Comparison of ENCODE assay signal across 10 mouse cellular contexts in the genomic region with DNA sequence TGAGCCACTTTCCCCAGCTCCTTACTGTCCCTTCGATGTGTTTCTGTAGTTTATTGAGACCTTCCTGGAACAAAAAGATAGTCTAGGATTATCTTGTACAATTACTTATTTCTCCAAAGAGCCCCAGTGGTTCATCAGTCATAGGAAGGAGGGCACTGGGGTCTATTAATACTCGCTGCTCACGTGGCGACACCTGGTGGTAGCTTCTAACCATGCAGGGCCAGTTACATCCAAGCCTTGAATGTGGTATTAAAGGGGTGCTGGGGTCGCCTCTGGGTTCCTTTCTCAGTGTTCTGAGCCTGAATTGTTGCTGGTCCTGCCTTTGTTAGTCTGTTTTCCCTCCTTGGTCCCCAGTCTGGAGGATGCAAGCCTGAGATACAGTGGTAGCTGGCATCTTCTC. TPM values are rescaled to one million over a fixed set of nuclear protein-coding genes. Genes with fewer than 3 reads are reported as not detected.
DNase-seq lines count a peak whose midpoint lies in the region; ATAC-seq and TF ChIP-seq lines count a peak whose summit lies in the region.
"Had no signal": no experiment of that assay in that cellular context is flagged by ENCODE, and none has a peak within 500 bp of the region (broad histone marks: within the 10 kb centered on the region; RNA-seq: fewer than 3 reads in every experiment).

No protein-coding gene starts in this region.

- no peak overlapping the region for H3K4me2 ChIP-seq in intestine, embryonic 14.5 days (ENCODE audit: low read length)
- no peak overlapping the region for H3K4me2 ChIP-seq in intestine, embryonic 16.5 days (ENCODE audit: low read depth, low read length)
- H3K4me2 ChIP-seq in midbrain, embryonic 14.5 days (ENCODE audit: low read length), result no peak overlapping the region
- H3K4me2 ChIP-seq: embryonic facial prominence, embryonic 15.5 days had no signal

- H3K4me3 ChIP-seq in intestine, embryonic 14.5 days (ENCODE audit: low read depth, low read length), result no peak overlapping the region
- H3K4me3 ChIP-seq in intestine, embryonic 16.5 days (ENCODE audit: low read length), result no peak overlapping the region
- H3K4me3 ChIP-seq in ES-E14 (ENCODE audit: insufficient read depth in 1 of 2, low read depth in 1 of 2, low read length in 2 of 2, poor library complexity in 1 of 2, severe bottlenecking in 1 of 2), result no peak overlapping the region
- no peak overlapping the region for H3K4me3 ChIP-seq in layer of hippocampus, adult 2 months
- H3K4me3 ChIP-seq in midbrain, embryonic 14.5 days (replicated peaks; ENCODE audit: low read depth, low read length), result no peak overlapping the region
- H3K4me3 ChIP-seq: embryonic facial prominence, embryonic 15.5 days; megakaryocyte, embryonic 14.5 days had no signal

- H3K4me1 ChIP-seq in intestine, embryonic 14.5 days (replicated peaks; ENCODE audit: control insufficient read depth, insufficient read depth, low read length), result no peaks in the 10 kb centered on the region
- no peaks in the 10 kb centered on the region for H3K4me1 ChIP-seq in intestine, embryonic 16.5 days (ENCODE audit: control insufficient read depth, insufficient read depth, low read length)
- peaks cover 3 to 34% of the 10 kb centered on the region in 2 experiments for H3K4me1 ChIP-seq in ES-E14 (ENCODE audit: control insufficient read depth in 2 of 2, insufficient read depth in 2 of 2, low read length in 2 of 2, poor library complexity in 1 of 2)
- H3K4me1 ChIP-seq in midbrain, embryonic 14.5 days (ENCODE audit: control insufficient read depth, insufficient read depth, low read length), result no peaks in the 10 kb centered on the region

- TF ChIP-seq CTCF in layer of hippocampus, adult 2 months (conservative IDR thresholded peaks at IDR 0.05), result peak; percentile 96

- no peaks in the 10 kb centered on the region for H3K9me3 ChIP-seq in intestine, embryonic 14.5 days (ENCODE audit: control insufficient read depth, low read length)
- H3K9me3 ChIP-seq in intestine, embryonic 16.5 days (ENCODE audit: control insufficient read depth, low read length), result no peaks in the 10 kb centered on the region
- no peaks in the 10 kb centered on the region for H3K9me3 ChIP-seq in ES-E14 (ENCODE audit: control insufficient read depth, insufficient read depth, low read depth, low read length)
- no peaks in the 10 kb centered on the region for H3K9me3 ChIP-seq in midbrain, embryonic 14.5 days (ENCODE audit: control insufficient read depth, low read length)
- H3K9me3 ChIP-seq: embryonic facial prominence, embryonic 15.5 days; megakaryocyte, embryonic 14.5 days had no signal

- no peak overlapping the region for H3K9ac ChIP-seq in intestine, embryonic 14.5 days (ENCODE audit: low read length)
- no peak overlapping the region for H3K9ac ChIP-seq in intestine, embryonic 16.5 days (ENCODE audit: low read depth, low read length)
- H3K9ac ChIP-seq in ES-E14 (ENCODE audit: insufficient read depth, low read depth, low read length, poor library complexity, severe bottlenecking), result no peak overlapping the region
- no peak overlapping the region for H3K9ac ChIP-seq in midbrain, embryonic 14.5 days (replicated peaks; ENCODE audit: low read length)
- H3K9ac ChIP-seq: embryonic facial prominence, embryonic 15.5 days had no signal

- ATAC-seq in intestine, embryonic 14.5 days (replicated peaks; ENCODE audit: low FRiP score, low TSS enrichment, low read depth), result peak; percentile 67; the same call in 1 of the 2 replicates
- no peak for ATAC-seq in intestine, embryonic 16.5 days
- ATAC-seq in midbrain, embryonic 14.5 days (ENCODE audit: low FRiP score, low TSS enrichment), result no peak

- no peak overlapping the region for H3K27ac ChIP-seq in intestine, embryonic 14.5 days (ENCODE audit: low read depth)
- no peak overlapping the region for H3K27ac ChIP-seq in intestine, embryonic 16.5 days (ENCODE audit: low read length)
- no peak overlapping the region for H3K27ac ChIP-seq in ES-E14 (ENCODE audit: insufficient read depth, low read depth, low read length, poor library complexity, severe bottlenecking)
- no peak overlapping the region for H3K27ac ChIP-seq in layer of hippocampus, adult 2 months
- no peak overlapping the region for H3K27ac ChIP-seq in midbrain, embryonic 14.5 days (replicated peaks; ENCODE audit: low read depth, low read length)
- H3K27ac ChIP-seq: embryonic facial prominence, embryonic 15.5 days had no signal

- H3K27me3 ChIP-seq in intestine, embryonic 14.5 days (replicated peaks; ENCODE audit: control insufficient read depth, insufficient read depth, low read length), result no peaks in the 10 kb centered on the region
- H3K27me3 ChIP-seq in intestine, embryonic 16.5 days (replicated peaks; ENCODE audit: control insufficient read depth, insufficient read depth, low read length), result no peaks in the 10 kb centered on the region
- H3K27me3 ChIP-seq in midbrain, embryonic 14.5 days (ENCODE audit: control insufficient read depth, insufficient read depth, low read length), result no peaks in the 10 kb centered on the region
- H3K27me3 ChIP-seq: embryonic facial prominence, embryonic 15.5 days had no signal

- 5% methylated on average over 5 of the region's 5 CpGs for WGBS in intestine, embryonic 14.5 days
- 3% methylated on average over 5 of the region's 5 CpGs for WGBS in intestine, embryonic 16.5 days
- 7% methylated on average over 5 of the region's 5 CpGs for WGBS in midbrain, embryonic 14.5 days

- no peaks in the 10 kb centered on the region for H3K36me3 ChIP-seq in intestine, embryonic 14.5 days (ENCODE audit: control insufficient read depth, insufficient read depth, low read length)
- no peaks in the 10 kb centered on the region for H3K36me3 ChIP-seq in intestine, embryonic 16.5 days (ENCODE audit: control insufficient read depth, insufficient read depth, low read length)
- H3K36me3 ChIP-seq in ES-E14 (ENCODE audit: control insufficient read depth, insufficient read depth, low read length, poor library complexity, severe bottlenecking), result no peaks in the 10 kb centered on the region
- H3K36me3 ChIP-seq in midbrain, embryonic 14.5 days (ENCODE audit: control insufficient read depth, insufficient read depth, low read length), result no peaks in the 10 kb centered on the region
- H3K36me3 ChIP-seq: embryonic facial prominence, embryonic 15.5 days had no signal

- in situ Hi-C loops in ES-E14 (cut with MboI; ENCODE audit: low sequenced_read_pairs in 2 of 2, unreplicated experiment in 2 of 2), result no loop called here

- DNase-seq in intestine, embryonic 14.5 days (ENCODE audit: low spot score), result peak; percentile 85
- DNase-seq in ES-E14 (ENCODE audit: low read depth, low spot score), result peak; percentile 65
- peak; percentile 48 for DNase-seq in cerebellum, adult 9-10 months
- peak; percentile 44 to 61 for DNase-seq in gastrocnemius, postnatal 4 days (ENCODE audit: low spot score in 2 of 2)
- peak; percentile 47 to 71 for DNase-seq in layer of hippocampus, adult 2 months (ENCODE audit: low spot score in 2 of 2)
- peak; percentile 90 for DNase-seq in midbrain, embryonic 14.5 days
- peak; percentile 40 for DNase-seq in thymus, postnatal 36 days

TF ChIP-seq in ES-E14, 5 proteins besides CTCF, POLR2A, EP300 and RAD21:
- TF ChIP-seq ZC3H11A (IDR thresholded peaks at IDR 0.05; ENCODE audit: borderline replicate concordance, low read depth, low read length), result peak; percentile 93
- TF ChIP-seq CHD2 (IDR thresholded peaks at IDR 0.05; ENCODE audit: low read depth, low read length), result no peak

RNA-seq across cellular contexts. Expression of a gene that starts 52.9 kb away (rescaled TPM):
- 10.8 and 11.1 TPM in 2 replicates for polyA plus RNA-seq in intestine, embryonic 14.5 days (2014; fragmentation: Nextera tagmentation; extraction: Ambion mirVana)
- 5.7 and 6.1 TPM in 2 replicates for polyA plus RNA-seq in intestine, embryonic 16.5 days (2015; fragmentation: Nextera tagmentation; extraction: Ambion mirVana)
- 10.0 and 12.8 TPM in 2 replicates for total RNA-seq in ES-E14 (2012; rRNA removed)
- 100 to 1,000 TPM; 113 to 130 TPM for total RNA-seq in gastrocnemius, postnatal 4 days (2021)
- total RNA-seq in layer of hippocampus, adult 2 months (2021), result 1 to 10 TPM; 1.6 to 3.6 TPM
- 1.3 and 2.9 TPM in 2 replicates for polyA plus RNA-seq in midbrain, embryonic 14.5 days (2014; fragmentation: Nextera tagmentation; extraction: Ambion mirVana)

Comparison
In these comparisons a context has a peak if more than half of its experiments do, and no peak if none do; other contexts are left out.
1. DNase-seq: peak in every context shown above with its lines; median percentile 90 in midbrain, embryonic 14.5 days; 85 in intestine, embryonic 14.5 days; 65 in ES-E14; 59 in layer of hippocampus, adult 2 months; 52 in gastrocnemius, postnatal 4 days; 48 in cerebellum, adult 9-10 months; 40 in thymus, postnatal 36 days.